Mouse (Mus musculus) lung, adult 2 months (tissue): Measurements from ENCODE around the gene Gpx5. TPM values are rescaled to one million over a fixed set of nuclear protein-coding genes. Genes with fewer than 3 reads are reported as not detected.

ENCODE experiments used
- DNase-seq: peaks from one replicate; pipeline ENCODE4 v3.0.0; 2022
- H3K4me1 ChIP-seq: fragments of 200-500 bp; 2 replicates; pipeline ENCODE4 v1.6.1; 2011; ENCODE audit warnings: low read length; ENCODE audit not compliant: control insufficient read depth, insufficient read depth
- H3K4me3 ChIP-seq: fragments of 200-500 bp; replicated peaks from 2 replicates; pipeline ENCODE3; 2011; ENCODE audit warnings: low read depth, mild to moderate bottlenecking, control low read depth, low read length; ENCODE audit errors: extremely low read depth
- CTCF ChIP-seq: fragments of 200-500 bp; IDR thresholded peaks from 2 replicates; pipeline ENCODE4 v1.5.1; 2011; ENCODE audit warnings: mild to moderate bottlenecking, low read length, control low read depth; ENCODE audit not compliant: insufficient read depth
- POLR2A ChIP-seq: fragments of 200-500 bp; IDR thresholded peaks from 2 replicates; pipeline ENCODE4 v1.6.1; 2011; ENCODE audit warnings: low read depth, mild to moderate bottlenecking, control low read depth, low read length, borderline replicate concordance; ENCODE audit errors: extremely low read depth
- WGBS: fragments of 180-500 bp; shearing (Covaris S2); methylation state at CpG from one replicate; pipeline ENCODE4 v1.1.7; 2018; 5-methylcytosine and 5-hydroxymethylcytosine counted together
- polyA plus RNA-seq: library from polyadenylated mRNA; depleted of rRNA; stranded (reverse); fragments of >200 nt; gene quantifications from 2 replicates; pipeline ENCODE4 v1.2.3, GENCODE M21; 2012; rRNA removed

Gene Gpx5
- polyA plus RNA-seq = not detected in 2 replicates

- Histone ChIP-seq H3K4me1 (no peaks in the 10 kb centered on the region), H3K4me3 (no peak within 1 kb of the TSS)
- no peak for DNase-seq
- no peak for TF ChIP-seq CTCF
- no peak for TF ChIP-seq POLR2A
- WGBS = 86% methylated on average over 6 of the region's 6 CpGs
Measured at GRCm38 (mm10) chr13:21292631-21293030, at the start of gene Gpx5. Gpx5 (minus strand) TSS chr13:21292731.

GRCm38 (mm10) chr13:21327424-21327823 is 34.9 kb upstream of the Gpx5 start:
- 1% methylated on average over 9 of the region's 9 CpGs for WGBS
- DNase-seq = no peak
- peaks cover 3% of the 10 kb centered on the region for H3K4me1 ChIP-seq
- H3K4me3 ChIP-seq = no peak overlapping the region
- TF ChIP-seq POLR2A (no peak), CTCF (no peak)

DNA sequence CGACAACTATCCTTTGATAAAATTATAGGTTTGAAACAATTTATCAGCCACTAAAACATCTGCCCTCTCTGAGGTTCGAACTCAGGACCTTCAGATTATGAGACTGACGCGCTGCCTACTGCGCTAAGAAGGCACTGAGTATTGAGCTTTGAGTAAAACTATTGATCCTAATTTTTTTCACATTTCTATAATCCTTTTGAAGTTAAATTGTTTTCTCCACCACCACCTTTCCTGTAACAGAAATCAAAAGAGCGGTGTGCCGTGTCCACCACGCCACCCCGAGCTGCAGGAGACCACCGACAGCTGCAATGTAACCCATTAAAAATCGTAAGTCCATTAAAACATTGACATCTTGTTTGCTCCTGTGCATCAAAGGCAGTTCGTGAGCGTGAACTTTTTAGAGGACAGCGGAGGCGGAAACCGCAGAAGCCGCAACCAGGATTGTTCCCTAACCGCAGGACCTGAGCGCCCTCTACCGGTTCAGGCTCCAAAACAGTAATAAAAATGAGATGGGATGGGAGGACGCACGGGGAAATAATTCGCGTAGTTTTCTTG is 34.2 kb upstream of the Gpx5 start:
- under 1% methylated on average over 24 of the region's 24 CpGs for WGBS
- DNase-seq = peak; percentile 77
- Histone ChIP-seq H3K4me1 (peaks cover 3% of the 10 kb centered on the region), H3K4me3 (peak overlapping the region; percentile 93)
- TF ChIP-seq CTCF (peak; percentile 75), POLR2A (no peak)

DNA sequence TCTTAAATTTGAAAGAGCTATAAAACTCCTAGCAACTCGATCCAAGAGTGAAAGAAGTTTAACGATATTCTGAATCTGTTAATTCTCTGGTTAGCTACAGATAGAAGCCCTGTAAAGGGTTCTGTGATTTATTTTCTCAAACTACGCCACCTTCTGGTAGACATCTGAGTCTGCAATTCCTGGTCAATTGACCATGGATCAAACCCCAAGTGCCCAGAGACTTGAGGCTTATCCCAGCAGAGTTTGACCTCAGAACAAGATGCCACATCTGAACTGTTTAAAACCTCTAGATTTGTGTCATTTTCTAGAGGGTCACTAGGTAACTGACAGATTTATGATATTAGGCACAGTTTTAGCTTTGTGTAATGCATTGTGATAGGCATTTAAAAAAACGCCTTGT is 33.7 kb upstream of the Gpx5 start:
- DNase-seq = no peak
- 9% methylated on average over 4 of the region's 4 CpGs for WGBS
- TF ChIP-seq CTCF = 0 out of 2 replicates have a peak, but pooled peaks have one; percentile 8
- TF ChIP-seq POLR2A = no peak
- Histone ChIP-seq H3K4me3 (no peak overlapping the region), H3K4me1 (peaks cover 3% of the 10 kb centered on the region)

DNA sequence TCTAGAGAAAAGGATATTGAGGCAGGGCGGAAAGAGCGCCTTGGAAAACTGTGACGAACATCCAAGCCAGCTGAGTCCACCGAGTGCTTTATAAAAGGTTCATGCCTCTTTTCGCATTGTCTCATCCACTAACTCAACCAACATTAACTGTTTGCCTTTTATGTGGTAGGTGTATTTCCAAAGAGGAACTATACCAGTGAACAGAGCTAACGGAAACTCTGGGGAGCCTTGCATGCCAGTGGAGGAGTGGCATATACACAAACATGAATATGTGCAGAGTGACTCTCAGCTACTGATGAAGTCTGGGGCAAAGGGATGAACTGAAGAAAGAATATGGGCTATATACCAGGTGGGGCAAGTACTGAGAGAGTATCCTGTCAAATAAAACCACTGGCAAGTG is 30.9 kb upstream of the Gpx5 start:
- Histone ChIP-seq H3K4me3 (no peak overlapping the region), H3K4me1 (peaks cover 3% of the 10 kb centered on the region)
- 57% methylated on average over 6 of the region's 6 CpGs for WGBS
- TF ChIP-seq CTCF (no peak), POLR2A (no peak)
- no peak for DNase-seq

DNA sequence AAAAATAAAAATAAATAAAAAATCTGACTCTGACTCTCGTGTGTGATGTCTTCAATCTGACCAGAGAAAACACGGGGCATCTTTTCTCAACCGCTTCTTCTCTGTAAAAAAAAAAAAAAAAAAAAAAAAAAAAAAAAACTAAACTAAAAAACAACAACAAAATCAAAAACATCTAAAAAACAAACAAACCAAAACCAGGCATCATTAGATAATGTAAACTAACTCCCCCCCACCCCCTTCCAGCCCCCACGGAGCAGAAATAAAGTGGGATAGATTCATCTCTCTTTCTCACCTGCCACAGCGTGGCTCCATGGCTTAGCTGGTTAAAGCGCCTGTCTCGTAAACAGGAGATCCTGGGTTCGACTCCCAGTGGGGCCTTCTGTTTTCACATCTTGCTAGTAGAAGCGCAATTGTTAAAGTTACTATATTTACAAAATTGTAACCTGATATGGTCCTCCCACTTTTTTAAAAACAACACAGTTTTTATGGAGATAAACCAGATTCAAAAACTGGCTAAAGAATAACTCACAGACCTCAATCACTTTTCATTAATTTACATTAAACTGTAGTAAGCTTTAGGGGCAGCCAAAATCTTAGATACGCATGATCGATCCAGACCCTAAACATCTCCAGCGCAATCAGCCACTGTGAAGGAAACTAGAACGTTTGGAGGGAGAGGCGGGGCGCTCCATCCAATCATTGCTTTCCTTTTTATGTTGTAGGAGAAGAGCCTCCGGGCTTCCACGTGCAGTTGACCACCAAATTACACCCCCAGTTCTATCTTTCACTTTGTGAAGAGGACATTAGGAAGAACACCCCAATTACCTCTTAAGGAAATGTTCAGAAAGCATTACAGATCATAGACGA is 30.2 kb upstream of the Gpx5 start:
- WGBS = 24% methylated on average over 18 of the region's 18 CpGs
- Histone ChIP-seq H3K4me1 (peaks cover 3% of the 10 kb centered on the region), H3K4me3 (no peak overlapping the region)
- no peak for DNase-seq
- TF ChIP-seq POLR2A (no peak), CTCF (no peak)

- H3K4me1 ChIP-seq = no peaks in the 10 kb centered on the region
- H3K4me3 ChIP-seq = no peak overlapping the region
- WGBS = 26% methylated on average over 18 of the region's 18 CpGs
- no peak for TF ChIP-seq POLR2A
- no peak for TF ChIP-seq CTCF
- DNase-seq = no peak
Measured at GRCm38 (mm10) chr13:21321890-21322494, 29.5 kb upstream of the Gpx5 start.

DNA sequence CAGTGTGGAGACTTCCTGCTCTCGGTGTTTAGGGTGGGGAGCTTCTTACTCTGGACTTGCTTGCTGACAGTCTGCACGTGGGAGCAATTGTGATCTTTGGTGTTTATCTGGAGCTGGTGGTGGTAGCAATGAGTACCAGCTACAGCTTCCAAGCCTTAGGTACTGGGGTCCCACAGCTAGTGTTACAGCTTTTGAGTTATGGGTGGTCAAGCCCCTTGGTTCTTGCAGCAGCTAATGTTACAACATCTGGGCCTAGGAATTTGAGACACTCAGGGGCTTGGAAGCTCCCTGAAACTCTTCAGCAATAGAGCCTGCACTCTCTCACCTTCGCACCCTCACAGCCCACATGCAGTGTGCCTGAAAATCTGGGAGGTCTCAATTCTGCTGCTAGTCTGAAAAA is 27.7 kb upstream of the Gpx5 start:
- no peaks in the 10 kb centered on the region for H3K4me1 ChIP-seq
- DNase-seq = no peak
- WGBS = 52% methylated on average over 3 of the region's 3 CpGs
- TF ChIP-seq POLR2A (no peak), CTCF (no peak)
- H3K4me3 ChIP-seq = no peak overlapping the region

DNA sequence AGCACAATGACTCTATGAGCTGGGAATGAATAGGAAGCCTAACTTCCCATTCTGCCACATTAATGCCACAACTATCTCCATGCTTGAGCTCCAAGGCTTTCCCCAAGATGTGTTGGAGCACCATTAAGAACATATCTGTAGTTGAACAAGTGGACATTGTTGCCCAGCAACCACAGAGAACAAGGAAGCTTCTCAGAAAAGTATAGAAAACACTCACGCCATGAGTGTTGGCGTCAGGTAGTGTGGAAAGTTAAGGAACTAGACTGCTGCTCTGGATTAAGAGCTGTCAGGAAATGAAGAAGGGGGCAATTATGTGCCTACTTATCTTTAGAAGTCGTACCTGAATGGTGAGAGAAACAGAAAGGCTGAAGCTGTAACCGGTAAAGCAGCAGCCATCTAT is 21.4 kb upstream of the Gpx5 start:
- no peak for DNase-seq
- H3K4me1 ChIP-seq = no peaks in the 10 kb centered on the region
- H3K4me3 ChIP-seq = no peak overlapping the region
- WGBS = 72% methylated on average over 4 of the region's 4 CpGs
- TF ChIP-seq POLR2A (no peak), CTCF (no peak)
